Mouse (Mus musculus) CD4-positive, CD25-positive, alpha-beta regulatory T cell, adult 4 months (primary cell): ENCODE measurements at regions not wholly inside any gene's neighbourhood (a gene's known extent, or its start where the extent isn't known, plus 50 kb on each side); places are given as distances from the start of the nearest gene placed in this dataset.
A peak's percentile ranks its signal among the peaks of the same experiment; 100 is the strongest.

Source experiments
- ATAC-seq: one replicate; pipeline ENCODE4 v1.8.0; 2017

- peak; percentile 22 for ATAC-seq
These were observed 533.9 kb downstream of the Zfy1 start for GRCm38 (mm10) chrY:263314-263713.
